Mouse (Mus musculus): ENCODE measurements at regions not wholly inside any gene's neighbourhood (a gene's known extent, or its start where the extent isn't known, plus 50 kb on each side); places are given as distances from the start of the nearest gene placed in this dataset.

DNA sequence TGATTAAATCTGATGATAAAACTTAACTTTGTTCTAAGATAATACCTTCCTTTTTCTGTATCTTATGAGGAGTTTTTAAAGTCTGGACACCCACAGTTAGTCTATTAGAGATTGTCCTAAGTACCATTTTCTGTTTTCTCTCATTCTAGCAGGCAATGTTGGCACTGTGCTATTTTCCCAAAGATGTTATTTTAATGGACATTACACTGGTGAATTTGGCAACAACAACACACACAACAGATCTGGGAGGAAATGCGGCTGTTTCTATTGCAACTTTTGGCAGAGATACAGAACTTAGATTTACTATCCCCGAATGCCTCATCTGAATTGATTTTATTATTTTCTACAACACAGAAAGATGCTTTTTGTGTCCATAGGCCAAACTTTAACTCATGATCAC lies 720.9 kb downstream of the Dach1 start:
- no peak for DNase-seq (ENCODE audit: low read depth, low spot score)

DNA sequence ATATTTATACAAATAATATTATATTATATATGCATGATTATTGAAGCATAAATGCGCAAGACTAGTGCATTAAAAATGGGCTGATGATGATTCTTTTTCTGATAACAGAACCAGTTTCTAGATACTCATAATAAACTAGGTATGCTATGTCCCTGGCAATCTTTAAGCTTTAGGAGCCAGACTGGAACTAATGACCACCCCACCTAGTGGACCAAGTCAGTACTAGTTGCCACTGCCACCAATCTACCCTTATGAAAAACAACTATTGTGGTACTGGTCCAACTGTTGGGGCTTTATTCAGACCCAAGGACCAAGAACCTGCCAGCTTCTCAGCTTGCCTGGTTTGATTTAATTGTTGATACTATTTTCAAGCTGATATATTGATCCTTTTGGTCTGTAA lies 722.8 kb downstream of the Dach1 start:
- peak; percentile 45 for DNase-seq (ENCODE audit: low read depth, low spot score)

DNA sequence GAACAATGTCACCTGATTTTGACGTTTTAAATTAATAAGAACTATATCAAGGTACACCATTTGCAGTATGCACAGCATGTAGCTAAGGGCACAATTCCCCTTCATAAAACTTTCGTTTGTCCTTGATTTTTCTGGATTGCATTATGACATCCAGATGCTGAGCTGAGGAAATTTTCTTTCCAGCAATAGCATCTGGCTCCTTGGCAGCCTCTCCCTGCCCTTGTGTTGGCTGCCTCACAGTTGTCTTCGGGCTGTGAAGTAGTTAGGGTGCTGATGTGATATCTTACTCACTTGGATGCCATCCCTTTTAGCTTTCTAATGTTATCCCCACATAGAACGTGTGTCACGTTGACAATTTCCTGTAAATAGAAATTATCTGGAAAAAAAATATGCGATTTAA lies 729.2 kb downstream of the Dach1 start:
- DNase-seq (ENCODE audit: low read depth, low spot score), result peak; percentile 60

DNA sequence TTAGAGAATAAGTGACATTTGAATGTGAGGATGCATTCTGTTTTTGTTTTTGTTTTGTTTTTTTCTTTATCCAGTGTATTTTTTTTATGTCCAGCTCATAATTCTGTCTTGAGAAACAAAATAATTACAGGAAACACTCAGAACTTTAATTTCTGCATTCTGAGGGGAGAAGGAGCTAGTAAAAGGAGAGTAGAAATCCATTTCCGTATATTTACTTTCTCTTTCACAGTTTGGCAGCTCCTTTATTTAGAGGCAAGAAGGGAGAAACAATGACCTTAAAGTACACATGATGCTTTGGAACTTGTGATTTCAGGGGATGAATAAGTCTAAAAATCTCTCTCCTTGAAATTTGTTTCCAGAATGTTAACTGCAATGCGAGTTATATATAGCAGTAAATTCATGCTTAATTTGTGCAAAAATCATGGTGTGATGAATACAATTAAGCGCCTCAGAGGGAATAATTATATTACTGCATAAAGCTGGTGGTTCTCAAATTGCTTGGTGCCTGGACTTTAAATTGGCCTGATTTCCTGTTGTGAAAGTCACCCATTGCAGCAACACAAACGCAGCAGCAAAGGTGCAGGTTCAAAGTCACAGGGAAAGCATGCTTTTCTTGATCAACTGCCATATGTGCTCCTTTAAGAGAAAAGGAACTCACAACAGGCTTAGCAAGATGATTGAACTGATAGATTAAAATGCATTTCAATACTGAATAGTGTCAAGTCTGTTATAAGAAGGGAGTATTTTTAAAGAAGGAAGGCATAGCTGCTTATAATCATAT lies 733.9 kb downstream of the Dach1 start:
- DNase-seq (ENCODE audit: low read depth, low spot score), result no peak

DNA sequence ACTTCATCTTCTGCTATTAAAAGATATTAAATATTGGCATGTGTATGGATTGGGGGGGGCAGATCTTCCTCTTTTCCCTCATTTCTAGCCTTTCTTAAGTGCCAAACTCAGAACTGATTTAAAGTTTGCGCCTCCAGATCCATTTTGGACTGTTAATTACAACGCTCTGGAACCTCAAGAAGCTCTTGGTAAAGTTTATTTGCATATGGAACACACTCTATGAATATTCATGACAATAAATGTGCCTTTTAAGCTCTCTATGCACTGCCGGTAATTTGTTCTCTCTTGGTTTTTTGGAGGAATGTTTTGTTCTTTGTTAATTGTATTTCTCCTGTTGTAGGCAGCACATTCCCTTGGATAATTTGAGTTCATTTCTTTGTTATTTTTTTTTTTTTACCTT lies 738.3 kb downstream of the Dach1 start:
- DNase-seq (ENCODE audit: low read depth, low spot score), result no peak

DNA sequence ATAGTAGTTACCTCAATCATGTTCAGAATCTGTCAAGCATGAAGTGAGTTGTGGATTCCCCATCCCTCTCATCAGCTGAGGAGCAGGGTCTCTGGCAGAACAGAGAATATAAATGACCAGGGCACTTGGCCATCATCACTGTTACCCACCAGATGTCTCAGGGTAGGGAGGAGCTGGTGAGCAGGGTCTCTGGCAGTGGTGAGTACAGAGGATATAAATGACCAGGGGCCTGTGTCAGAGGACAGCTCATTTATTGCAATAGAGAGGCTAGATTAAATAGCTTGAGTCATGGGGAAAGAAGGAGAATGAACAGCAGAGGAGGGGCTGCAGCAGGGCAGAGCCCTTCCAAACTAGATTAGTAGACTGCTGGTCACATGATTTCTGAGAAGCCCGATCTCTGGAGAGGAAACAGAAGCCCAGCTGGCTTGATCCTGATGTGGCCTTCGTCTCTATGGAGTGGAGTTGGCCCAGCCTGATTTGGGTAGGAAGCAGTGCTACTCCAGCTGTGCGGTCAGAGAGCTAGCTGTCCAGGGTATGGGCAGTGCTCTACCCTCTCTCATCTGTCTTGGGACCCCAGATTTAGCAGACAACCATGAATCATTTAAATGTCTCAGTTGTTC lies 766.3 kb downstream of the Dach1 start:
- DNase-seq (ENCODE audit: low read depth, low spot score), result peak; percentile 58

DNA sequence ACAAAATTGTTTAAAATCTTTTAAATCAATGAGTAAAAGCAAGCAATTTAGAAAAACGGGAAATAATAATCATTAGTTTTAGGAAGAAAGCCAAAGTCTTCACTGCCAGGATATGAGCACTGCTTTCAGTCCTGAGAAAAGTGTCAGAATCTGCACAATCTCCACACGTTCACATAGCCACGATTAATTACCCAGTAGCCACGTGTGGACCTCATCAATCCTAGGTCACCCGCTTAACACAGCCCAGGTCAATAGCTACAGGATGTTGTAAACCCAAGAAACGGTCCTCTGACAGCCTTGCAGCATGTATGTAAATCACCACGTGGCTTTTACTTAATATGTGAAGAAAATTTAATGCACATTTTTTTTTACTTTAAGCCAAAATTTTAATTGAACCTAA lies 773.2 kb downstream of the Dach1 start:
- DNase-seq (ENCODE audit: low read depth, low spot score), result no peak

DNA sequence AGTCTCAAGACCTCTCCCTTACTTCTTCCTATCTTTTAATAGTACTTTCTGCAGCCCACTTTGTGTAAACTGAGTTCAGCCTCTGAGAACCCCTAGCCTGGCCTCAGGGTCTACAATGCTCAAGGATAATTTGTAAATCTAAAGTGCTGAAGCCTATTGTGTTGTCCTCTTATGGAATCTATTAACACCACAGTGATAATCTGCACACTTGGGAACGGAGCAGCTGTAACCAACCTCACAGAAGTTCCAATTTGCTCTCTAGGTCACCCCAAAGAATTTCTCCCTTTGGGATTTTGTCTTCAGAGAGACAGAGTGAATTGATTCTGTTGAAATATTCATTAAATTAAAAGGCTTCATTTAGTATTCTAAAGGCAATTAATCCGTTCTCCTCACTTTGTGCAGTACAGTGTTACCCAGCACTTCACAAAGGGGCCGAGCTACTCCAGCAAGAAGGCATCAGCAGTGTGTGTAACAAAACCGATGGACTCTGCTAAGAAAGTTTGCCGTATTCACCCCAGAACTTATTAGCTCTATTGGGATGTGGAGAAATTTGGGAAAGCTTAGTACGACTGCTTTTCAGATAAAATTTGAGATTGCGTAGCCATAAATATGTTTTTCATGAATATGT lies 773.7 kb downstream of the Dach1 start:
- DNase-seq (ENCODE audit: low read depth, low spot score), result no peak

DNA sequence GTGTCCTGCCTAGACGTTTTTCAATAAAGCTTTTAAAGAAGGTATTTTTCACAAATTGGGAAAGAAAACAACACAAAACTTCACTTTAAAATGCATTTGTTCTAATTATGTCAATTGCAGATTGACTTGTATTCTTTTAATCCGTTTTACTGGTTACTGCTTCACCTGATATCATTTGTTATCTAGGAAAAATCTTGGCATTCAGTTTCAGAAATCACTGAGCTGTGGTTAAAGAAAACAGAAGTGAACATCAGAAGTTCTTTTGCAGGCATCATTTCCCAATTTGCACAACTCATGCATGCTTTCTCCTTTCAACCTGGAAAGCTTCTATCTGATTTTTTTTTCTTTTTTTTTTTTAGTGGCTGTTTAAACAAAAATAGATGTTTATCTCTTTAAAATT lies 780.6 kb downstream of the Dach1 start:
- no peak for DNase-seq (ENCODE audit: low read depth, low spot score)

DNA sequence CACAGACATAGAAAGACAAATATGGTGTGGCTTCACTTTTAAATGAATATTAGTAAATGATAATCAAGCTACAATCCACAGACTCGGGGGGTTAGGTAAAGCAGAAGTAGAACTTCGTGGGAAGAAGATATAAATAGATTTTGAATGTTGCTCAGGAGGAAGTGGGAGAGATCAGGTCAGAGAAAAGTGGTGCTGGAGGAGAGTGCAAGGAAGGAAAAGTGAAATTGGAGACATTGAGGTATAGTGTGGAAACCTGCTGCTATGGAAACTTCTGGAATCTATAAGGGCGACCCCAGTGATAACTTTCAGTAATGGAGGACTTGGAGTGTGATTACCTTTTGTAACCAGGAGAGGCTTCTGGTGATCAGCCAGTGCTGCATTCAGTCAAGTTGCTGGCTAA lies 789.4 kb downstream of the Dach1 start:
- DNase-seq (ENCODE audit: low read depth, low spot score), result no peak

DNA sequence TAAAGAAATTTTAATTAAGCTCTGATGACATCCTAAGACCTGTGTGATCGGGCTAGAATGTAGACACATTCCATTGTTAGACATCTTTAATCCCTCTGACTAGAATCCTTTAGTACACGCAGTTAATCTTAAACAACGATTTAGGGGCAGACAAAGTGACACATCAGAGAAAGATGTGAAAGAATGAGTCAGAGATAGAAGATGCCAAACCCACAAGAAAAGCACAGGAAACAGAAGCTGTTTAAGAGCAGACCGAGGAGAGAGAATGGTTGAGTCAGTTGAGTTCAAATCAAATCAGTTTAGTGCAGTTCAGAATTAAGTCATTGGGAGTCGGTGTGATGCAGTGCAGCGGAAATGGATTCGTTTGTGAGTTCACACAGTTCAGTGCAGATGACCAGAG lies 812.6 kb downstream of the Dach1 start:
- peak; percentile 70 for DNase-seq (ENCODE audit: low read depth, low spot score)

DNA sequence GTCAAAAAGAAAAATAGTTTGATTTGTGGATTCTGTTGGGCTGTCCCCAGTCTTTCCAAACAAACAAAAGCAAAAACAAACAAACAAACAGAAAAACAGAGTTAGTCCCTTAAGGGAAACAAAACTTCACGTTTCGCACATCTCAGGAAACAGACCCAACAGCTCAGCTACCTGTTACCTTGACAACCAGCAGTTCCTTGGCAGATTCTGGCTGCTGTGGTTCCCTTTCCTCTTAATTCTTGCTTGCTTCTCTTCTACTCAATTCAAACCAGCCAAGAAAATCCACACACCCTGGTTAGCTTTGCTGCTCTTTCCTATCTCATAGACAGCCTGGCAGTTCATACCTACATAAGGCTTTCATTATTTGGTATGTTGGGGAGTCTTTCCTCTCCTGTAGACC lies 821.6 kb downstream of the Dach1 start:
- no peak for DNase-seq (ENCODE audit: low read depth, low spot score)

DNA sequence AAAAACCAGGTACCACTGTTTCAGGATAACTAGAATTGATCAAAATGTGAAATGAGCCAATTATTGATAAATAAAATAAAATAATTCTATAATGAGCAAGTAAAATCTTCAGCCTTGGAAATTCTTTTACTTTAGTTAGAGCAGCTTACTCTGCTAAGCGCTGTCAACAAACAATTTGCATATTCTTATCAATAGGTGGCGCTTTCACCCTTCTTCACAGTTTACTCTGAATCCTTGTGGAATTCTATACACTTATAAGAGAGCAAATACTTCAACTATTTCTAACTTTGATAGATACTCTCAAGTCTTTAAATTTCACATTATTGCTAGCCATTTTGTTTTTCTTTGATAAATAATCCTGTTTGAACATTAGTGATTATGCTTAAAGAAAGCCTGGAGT lies 812.5 kb upstream of the Klhl1 start:
- peak; percentile 67 for DNase-seq (ENCODE audit: low read depth, low spot score)

DNA sequence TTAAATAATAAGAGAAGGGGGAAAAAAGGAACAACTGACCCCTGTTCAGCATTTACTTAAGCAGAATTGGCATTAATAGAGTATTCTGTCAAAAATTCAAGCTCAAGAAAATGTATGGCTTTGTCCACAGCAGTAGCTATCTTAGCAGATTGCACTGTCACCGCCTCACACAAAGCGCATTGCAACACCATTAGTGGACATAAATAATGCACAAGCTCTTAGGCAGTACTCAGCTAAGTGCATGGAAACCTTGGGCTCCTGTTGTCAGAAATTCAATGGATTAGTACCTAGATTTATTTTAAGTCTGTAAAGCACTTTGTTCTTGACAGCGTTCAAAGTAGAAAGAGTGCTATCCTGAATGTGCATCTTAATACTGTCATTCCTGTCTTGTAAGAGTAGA lies 811.1 kb upstream of the Klhl1 start:
- DNase-seq (ENCODE audit: low read depth, low spot score), result no peak

DNA sequence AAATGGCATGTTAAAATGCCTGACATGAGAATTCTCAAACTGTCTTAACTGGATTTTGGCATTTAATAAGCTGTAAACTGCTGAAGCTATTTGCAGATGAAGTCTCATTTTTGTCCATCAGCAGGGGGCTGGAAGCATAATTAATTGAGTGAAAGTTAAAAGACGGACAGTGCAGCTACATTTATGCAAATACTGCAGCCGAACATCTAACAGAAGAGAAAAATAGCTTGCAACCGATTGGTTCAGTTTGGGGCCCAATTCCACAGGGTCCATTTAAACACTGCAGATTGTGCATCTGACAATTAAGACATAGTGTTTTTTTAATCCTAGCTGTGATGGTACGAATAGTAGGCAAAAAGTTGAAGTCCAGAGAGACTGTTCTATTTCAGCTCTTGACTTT lies 774.2 kb upstream of the Klhl1 start:
- no peak for DNase-seq (ENCODE audit: low read depth, low spot score)

DNA sequence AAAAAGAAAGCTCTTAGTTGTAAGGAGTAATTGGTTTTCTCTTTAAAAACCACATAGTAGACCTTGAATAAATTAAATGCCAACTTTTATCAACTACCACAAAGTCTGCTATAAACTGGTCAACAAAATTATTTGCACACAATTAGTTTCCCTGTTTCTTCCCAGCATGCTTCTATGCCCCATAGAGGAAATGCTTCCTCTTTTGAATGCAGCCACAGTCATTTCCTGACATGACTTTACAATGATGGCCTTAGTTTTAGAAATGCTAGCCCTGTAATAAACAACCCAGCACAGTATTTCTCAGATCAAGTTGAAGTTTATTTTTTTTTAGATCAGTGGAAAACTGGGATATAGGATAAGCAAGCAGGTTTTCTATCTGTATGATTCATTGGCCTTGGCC lies 768.5 kb upstream of the Klhl1 start:
- no peak for DNase-seq (ENCODE audit: low read depth, low spot score)

DNA sequence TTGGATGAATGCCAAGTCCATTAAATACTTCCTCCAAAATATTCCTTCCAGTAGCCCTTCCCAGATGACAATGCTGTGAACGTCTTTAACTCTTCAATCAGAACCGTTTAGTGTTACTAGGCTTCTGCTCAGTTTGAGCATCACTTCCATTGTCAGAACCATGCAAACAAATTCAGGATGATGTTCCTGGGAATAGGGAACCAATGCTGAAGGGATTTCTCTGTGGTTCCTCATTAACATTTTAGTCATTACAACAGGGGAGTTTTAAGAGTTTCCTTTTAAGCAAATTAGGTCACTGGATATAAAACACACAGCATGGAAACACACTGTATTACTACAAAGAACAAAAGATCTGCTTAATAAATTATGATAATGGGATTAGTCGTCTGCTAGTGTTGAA lies 739.6 kb upstream of the Klhl1 start:
- DNase-seq (ENCODE audit: low read depth, low spot score), result no peak
